Mouse (Mus musculus): Measurements from ENCODE around the gene Antxr2. TPM values are rescaled to one million over a fixed set of nuclear protein-coding genes. Genes with fewer than 3 reads are reported as not detected.

The Antxr2 gene
- total RNA-seq, 2 experiments from 2014 or later = 1.7 to 1.9 TPM

DNA sequence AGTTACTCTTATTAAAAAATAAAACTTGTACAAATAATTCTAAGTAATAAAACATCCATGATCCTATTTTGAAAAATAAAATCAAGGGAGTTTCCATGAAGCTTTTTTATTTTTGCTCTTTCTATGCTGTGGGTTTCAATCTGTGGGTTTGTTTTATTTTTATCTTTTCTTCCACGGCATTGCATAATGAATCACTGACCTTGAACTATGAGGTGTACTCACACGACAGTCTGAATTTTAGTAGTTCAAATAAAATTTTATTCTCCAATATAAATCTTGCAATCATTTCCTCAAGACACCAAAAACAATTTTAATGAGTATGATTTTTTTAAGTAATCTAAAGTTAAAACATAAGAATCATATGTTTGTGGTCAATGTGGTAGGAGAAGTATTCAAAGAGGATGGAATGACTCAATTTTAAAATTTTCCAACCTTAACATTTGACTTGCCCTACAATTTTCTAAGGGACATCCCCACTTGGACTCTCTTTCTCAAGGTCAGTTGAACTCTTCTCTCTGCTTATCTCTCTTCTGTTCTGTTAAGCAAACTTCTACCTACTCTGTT, 31.5 kb downstream of the Antxr2 start:
- DNase-seq (ENCODE audit: low spot score in 2 of 2) = no peak
- intact Hi-C loops (cut with DNase I) = no loop called here

DNA sequence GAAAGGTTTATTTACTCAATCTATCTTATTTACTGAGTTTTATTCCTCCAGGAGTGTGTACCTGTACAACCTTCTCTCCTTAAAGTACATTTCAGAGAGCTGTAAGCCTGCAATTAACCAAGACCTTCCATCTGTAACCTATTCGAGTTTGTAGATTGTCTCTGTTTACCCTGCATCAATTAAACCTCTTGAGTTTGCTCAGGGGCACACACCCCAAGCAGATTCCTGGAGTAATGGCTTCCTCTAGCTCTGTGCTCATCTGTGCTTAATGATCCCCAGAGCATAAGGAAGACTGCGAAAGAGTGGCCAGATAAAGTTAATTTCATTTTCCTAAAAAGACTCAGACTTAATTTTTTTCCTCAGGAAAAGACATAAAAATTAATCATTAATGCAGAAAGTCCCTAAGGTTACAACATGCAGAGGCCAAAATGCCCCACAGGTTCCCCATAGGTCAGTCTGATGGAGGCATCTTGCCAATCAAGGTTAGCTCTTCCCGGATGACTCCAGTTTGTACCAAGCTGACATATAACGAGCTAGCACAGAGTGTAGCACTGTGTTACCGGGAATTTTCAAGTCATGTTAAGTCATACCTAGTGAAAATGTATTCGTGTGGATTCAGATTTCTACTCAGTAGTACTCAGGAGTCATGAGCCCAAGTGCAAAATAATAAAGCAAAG, 34.2 kb downstream of the Antxr2 start:
- no peak for DNase-seq (ENCODE audit: low spot score in 2 of 2)
- intact Hi-C loops (cut with DNase I) = no loop called here

DNA sequence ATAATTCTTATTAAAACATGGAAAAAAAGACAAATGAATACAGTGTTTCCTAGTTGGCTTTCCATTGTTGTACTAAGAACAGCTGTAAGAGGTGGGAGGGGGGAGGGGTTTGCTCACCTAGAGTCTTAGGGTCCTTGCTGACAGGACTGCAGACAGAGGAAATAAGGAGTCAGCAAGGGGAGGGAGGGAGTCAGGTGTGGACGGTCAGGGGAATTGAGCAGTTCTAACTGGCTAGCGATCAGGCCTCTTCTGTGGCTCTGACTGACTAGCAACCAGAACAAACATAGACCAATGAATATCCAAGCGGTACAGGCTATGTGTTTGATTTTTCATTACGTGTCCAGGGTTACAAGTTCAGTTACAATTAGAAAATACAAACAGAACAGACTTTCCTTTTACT, 35.0 kb downstream of the Antxr2 start:
- intact Hi-C loops (cut with DNase I) = no loop called here
- DNase-seq (ENCODE audit: low spot score in 2 of 2) = no peak

DNA sequence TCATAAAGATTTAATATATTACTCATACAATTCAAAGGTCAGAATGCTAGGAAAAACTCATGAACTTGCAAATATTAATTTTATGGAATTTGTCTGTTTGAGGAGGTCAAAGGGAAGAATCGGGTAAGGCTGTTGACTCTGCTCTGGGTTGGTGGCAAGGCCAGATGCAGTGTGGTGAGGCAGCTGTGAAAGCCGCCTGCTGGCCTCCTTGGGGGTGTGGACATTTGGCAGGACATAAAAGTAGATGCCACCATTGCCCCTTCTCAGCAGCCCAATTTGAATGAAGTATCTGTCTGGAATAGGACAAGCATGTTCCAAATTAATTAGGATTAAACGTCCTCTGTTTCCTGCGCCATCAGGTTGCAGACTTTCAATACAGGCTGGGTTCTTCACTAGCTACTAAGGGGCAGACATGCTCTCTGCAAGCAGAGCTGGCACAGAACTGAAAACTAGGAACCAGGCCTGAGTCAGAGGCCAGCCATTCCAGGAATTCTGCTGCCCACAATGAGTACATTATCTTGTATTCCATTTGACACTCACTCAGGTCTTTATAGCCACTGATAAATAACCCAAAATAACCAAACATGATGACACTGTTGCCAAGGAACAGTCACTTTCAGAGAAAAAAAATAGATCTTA, 44.1 kb downstream of the Antxr2 start:
- no peak for DNase-seq (ENCODE audit: low spot score in 2 of 2)
- intact Hi-C loops (cut with DNase I) = no loop called here

DNA sequence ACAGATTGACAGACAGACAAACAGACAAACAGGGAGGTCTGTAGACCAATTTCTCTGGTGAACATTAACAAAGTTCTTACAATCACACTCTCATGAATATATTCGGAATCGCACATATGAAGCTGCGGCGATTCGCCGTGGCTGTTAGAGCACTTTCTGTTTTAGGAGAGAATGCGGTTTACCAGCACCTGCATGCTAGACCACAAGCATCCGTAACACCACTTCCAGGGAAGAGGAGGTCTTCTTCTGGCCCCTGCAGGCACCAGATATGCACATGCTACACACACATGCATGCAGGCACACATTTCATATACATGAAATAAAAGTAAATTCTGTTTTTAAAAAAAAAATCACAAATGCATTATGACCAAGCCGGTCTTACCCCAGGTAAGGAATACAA, 47.5 kb downstream of the Antxr2 start:
- intact Hi-C loops (cut with DNase I) = no loop called here
- no peak for DNase-seq (ENCODE audit: low spot score in 2 of 2)

DNA sequence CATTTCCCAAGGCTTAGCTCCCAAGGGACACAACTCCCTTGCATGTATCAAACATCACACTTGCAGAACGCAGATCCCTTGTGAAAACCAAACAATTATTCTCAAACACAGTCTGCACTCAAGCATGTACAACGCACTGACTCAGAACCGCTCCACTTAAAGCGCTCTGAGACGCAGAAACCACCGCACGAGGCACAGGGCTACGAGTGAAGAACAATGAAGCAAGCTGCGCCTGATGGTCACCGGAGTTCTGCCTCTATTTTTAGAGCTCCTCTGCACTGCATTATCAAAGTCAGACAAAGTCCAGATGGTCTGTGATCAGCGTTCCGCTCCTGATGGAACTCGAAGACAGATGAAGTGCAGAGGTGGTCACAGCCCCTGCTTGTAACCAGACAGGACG, 50.4 kb downstream of the Antxr2 start:
- intact Hi-C loops (cut with DNase I) = no loop called here
- DNase-seq (ENCODE audit: low spot score in 2 of 2) = peak in 1 of 2 experiments; percentile 9

DNA sequence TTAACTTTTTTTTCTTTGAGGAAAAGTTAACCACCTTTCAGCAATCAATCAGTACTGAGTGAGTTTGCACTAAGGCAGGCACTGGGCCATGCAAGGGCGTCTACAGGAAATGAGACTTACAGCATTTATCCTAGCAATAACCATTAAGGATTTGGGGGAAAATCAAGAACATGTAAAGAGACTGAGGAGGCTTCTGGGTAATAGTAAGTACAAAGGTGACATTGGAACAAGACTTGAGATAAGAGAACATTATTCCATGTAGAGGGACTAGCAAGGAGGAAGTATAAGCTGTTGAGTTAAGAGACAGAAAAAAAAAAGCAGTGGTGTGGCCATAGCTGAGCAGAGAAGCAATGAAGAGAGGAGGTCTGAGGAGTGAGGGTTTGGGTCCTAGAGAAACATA, 57.5 kb downstream of the Antxr2 start:
- intact Hi-C loops (cut with DNase I) = no loop called here
- no peak for DNase-seq (ENCODE audit: low spot score in 2 of 2)

DNA sequence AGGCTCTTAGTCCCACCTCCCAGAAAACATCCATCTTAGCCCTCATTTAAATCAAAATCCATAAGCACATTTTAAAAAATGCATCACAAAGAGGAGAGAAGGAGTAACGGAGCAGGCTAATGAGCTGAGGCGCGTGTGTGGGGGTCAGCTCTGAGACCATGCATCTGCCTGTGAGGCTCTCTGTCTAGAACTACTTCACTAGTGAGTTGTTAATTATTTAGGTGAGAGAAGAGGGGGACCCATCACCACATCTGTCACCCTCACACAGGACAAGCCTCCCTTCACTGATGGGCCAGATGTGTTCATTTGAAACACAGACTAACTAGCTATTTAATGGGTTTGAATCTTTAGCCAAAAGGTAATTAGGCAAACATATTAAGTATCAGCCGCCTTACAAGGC, 58.8 kb downstream of the Antxr2 start:
- intact Hi-C loops (cut with DNase I) = no loop called here
- DNase-seq (ENCODE audit: low spot score in 2 of 2) = no peak

DNA sequence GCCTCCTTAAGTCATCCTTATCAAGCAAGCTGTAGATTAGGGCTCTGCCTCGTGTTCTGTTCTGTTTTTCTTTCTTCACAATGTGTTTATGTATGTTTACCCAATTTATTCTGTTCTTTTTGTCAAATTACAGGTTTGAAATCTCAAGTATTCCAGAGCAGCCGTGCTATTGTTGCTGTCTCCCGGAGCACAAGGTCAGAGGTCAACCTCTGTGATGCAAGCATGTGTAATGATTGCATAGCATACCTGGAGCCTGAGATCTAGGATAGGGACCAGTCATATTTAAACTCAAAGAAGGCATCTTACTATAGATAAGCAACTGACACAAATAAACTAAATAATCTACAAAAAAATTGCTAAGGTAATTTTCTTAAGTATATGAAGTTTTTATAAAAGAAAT, 59.6 kb downstream of the Antxr2 start:
- intact Hi-C loops (cut with DNase I) = no loop called here
- no peak for DNase-seq (ENCODE audit: low spot score in 2 of 2)

DNA sequence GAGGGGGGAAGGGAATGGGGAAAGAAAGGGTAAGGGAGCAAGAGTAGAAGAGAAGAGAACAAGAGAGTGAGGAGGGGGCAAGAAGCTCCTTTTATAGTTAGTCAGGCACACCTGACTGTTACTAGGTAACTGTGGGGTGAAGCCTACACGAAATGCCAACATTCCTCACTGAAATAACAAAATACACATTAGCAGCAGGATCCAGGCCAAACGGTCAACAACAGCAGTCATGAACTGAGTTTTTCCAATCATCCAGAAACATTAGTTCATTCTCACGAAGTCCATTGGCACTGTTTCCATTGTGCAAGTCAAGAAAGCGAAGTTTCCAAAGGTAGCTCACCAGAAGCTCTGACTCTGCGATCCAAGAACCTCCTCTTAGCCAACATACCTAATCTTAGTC, 63.8 kb downstream of the Antxr2 start:
- DNase-seq (ENCODE audit: low spot score in 2 of 2) = no peak
- intact Hi-C loops (cut with DNase I) = no loop called here

DNA sequence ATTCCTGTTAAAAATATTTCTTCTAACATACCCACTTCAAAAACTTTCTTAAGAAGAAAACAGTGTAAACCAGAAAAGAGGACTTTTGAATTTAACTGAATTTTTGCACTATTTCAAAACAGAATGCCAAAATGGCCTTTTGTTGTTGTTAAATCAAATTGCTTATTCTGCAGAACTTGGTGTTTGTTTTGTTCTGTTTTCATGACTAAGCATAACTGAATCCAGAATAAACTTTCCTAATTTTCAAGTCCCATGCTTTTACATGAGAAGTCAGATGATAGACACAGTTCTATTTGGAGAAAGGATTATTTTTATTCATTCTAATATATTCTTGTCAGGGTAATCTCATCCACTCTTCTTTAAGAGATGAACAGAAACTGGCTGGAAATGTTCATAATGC, 64.7 kb downstream of the Antxr2 start:
- intact Hi-C loops (cut with DNase I) = no loop called here
- no peak for DNase-seq (ENCODE audit: low spot score in 2 of 2)

DNA sequence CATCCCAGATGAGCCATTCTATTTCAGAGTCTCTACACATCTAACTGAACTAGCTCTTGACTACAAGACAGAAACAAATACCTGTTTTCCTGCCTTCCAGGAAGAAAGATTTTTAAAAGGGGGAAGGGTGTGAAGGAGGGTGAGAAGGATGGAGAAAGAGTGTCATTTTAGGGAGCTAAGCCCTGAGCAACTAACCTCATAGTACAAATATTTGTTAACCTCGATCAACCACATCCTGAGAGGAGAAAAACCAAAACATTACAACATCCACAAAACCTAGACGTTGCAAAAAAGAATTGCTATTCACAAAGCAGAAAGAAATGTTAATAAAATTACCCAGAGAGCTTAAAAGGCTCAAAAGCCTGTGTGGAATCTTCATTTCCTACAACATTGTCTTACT, 66.4 kb downstream of the Antxr2 start:
- intact Hi-C loops (cut with DNase I) = no loop called here

DNA sequence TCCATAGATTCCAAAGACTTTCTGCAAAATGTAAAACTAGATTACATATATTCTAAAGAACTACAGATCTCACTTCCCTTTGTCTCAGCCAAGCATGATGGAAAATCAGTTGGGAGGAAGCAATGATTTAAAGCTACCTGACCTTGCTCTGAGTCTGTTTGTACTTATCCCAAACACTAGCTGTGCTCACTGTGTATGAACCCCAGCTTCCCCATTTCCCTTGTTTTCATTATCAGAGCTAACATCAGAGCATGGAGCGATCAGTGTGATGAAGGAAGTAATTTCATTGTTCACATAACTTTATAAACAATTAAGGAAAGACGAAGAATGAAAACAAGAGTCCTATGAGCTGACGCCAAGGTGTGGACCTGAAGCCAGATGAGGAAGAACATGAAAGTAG, 68.3 kb downstream of the Antxr2 start:
- no peak for DNase-seq (ENCODE audit: low spot score in 2 of 2)
- intact Hi-C loops (cut with DNase I) = no loop called here

More for the DNA sequence above, 66.4 kb downstream of the Antxr2 start:
- DNase-seq (ENCODE audit: low spot score in 2 of 2) = no peak

DNA sequence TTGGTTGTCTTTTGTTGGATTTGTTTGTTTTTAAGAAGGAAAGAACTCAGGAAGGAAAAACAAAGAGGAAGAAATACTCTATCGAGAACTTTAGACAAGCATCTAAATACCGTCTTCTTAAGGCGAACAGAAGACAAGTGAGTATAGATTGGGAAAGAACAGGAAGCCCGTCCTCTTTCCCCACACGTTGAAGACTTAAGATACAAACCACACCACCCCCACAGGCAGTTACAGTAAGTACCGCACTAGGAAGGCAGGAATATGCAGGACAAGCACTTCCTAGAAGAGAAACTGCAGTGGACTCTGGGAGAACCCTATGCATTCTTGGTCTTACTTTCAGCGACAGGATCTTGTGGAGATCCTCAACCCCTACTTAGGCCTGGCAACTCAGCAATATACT, 69.1 kb downstream of the Antxr2 start:
- intact Hi-C loops (cut with DNase I) = no loop called here

DNA sequence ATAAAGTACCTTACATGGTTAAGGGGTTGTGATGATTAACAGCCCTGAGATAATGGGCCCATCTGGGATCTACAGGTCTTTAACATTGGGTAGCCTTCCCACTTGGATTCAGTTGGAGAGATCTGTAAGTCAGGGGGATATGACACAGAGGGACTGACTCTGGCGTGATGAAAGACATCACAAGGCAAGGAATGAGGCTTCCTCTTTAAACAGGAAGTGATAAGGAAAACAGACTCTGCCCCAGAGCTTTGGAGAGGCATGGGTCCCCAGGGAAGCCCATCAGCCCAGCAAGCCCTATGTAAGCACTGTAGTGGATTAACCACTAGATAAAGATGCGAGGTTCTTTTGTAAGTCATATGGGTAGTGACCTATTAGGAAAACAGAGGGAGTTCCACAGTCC, 71.2 kb downstream of the Antxr2 start:
- no peak for DNase-seq (ENCODE audit: low spot score in 2 of 2)
- intact Hi-C loops (cut with DNase I) = no loop called here

More for the DNA sequence above, 69.1 kb downstream of the Antxr2 start:
- no peak for DNase-seq (ENCODE audit: low spot score in 2 of 2)

DNA sequence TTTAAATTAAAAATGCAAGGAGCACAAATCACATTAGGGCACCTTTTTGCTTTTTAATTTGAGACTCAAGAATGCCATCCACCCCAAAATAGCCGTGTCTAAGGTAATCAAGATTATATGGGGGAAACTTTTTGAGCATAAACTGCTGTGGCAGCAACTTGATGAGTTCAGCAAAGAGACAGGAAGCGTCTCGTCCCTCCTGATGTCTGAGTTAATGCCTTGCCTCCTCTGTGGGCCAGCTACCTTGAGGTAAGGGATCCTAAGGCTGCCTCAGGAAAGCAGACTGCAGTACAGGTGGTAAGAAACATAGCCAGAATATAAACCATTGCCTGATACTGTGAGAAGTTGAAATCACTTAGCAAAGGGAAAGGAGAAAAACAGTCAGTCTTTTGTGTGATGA, 71.8 kb downstream of the Antxr2 start:
- intact Hi-C loops (cut with DNase I) = no loop called here
- DNase-seq (ENCODE audit: low spot score in 2 of 2) = no peak

DNA sequence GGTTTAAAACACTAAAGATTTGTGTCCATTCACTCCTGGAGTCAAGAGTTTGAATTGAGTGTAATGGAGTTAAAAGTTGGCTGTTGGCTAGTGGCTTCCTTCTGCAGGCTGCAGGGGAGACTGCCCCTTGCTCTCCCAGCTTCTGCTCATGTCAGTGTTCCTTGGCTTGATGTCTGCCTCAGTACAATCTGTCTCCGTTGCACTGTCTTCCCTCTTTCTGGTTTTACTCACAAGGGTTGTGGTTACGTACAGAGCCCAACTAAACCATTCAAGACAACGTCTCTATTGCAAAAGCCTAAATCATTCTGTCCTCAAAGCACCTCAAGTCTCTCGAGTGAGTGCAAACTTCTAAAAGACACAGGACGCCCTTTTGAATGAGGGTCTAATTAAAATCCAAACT, 73.3 kb downstream of the Antxr2 start:
- no peak for DNase-seq (ENCODE audit: low spot score in 2 of 2)
- intact Hi-C loops (cut with DNase I) = no loop called here

DNA sequence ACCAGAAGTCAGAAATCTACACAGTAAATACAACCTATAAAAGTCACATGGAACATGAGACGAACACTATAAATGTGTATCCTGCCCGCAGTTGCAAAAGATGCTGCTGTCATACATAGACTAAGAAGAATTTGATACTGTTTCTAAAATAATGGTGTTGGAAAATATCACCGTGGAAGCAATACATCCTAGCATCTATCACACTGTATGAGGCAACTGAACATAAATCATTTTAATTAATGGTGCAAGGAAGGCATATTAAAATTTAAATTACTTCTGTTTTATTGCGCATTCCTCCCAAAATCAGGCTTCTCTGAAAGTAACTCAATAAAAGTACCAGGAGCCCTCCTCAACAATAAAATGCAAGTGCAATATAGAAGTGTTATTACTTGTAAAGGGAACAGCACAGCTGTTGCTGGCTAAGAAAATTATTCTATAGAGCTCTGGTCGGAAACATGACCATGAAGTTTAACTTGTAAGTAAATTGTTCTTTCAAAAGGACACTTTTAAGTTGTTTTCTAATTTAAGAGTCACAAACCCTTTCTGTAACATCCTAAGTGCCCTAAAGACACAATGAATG, 76.6 kb downstream of the Antxr2 start:
- intact Hi-C loops (cut with DNase I) = no loop called here

DNA sequence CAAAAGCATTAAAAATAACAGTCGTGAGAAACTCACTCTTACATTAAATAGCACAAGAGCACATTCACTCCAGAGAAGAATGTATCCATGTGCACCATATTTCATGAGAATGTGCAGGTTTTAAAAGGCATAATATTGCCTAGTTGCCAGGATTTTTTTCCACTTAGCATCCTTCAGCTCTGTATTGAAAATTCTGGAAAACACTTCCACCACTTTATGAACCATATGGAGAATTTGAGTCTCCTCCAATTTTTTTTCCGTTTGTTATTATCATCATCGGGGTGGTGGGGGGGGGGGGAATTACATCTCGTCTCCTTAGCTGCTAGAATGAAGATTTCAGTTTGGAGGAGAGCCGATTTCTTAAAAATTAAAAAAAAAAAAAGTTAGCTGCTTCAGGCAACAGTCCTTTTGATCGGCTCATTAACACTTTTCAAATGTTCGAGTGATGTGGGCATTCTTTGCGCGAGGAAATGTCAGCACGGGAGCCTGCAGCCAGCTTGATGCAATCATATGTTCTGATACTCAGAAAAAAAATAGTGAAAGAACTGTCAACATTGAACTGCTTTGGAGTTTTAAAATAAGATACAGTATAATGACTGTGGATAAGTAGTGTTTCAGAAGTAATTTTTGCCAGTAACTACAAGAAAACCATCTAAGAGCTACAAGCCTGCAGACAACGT, 77.5 kb downstream of the Antxr2 start:
- intact Hi-C loops (cut with DNase I) = no loop called here
- peak in 1 of 2 experiments; percentile 23 for DNase-seq (ENCODE audit: low spot score in 2 of 2)

More for the DNA sequence above, 76.6 kb downstream of the Antxr2 start:
- DNase-seq (ENCODE audit: low spot score in 2 of 2) = no peak

DNA sequence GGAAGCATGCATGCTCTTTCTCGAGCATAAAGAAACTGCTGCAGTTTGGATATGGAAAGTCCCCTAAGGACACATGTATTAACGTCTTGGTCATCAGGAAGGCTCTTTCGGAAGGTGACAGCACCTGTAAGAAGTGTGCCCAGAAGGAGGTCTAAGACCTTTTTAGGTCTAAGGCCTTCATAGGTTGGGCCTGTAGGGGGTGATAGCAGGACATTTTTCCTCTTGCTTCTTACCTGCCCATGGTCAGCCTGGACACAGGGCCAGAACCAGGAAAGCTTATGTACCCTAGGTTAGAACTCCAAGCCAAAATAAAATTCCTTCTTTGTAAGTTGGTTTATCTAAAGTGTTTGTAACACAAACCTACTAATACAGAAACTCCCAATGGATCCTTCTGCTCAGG, 83.6 kb downstream of the Antxr2 start:
- intact Hi-C loops (cut with DNase I) = no loop called here
- DNase-seq (ENCODE audit: low spot score in 2 of 2) = no peak
